In the genomic region with DNA sequence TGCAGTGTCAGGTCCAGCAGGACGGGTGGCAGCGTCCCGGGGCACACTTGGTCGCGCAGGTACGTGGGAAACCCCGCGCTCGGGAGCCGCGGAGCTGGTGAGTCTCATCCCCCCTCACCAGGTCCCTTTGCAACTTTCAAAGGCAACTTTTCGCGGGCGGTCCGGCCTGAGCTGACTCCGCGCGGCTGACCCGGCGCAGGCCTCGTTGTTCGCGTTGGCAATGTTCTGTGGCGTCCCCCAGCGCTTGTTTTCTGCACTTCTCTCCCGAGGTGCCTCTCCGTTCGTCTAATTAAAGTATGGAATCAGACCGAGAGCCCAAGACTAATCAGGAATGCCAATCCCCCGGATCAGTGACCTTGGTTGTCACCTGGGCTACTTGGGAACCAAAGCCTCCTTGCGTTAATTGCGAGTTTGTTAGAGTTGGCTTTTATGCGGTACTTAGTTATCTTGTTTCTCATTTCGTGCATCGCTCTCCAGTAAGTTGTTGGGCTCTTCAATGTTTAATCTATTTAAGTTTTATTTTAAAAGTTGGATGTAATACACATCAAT, we compare ENCODE assay signal across 8 mouse cellular contexts. TPM values are rescaled to one million over a fixed set of nuclear protein-coding genes. Genes with fewer than 3 reads are reported as not detected.
DNase-seq lines count a peak whose midpoint lies in the region; ATAC-seq lines count a peak whose summit lies in the region.

No protein-coding gene starts in this region.

- DNase-seq in cerebellum, adult 18-20 months: peak; percentile 4 to 6
- DNase-seq in embryo, embryonic 9.5 days (ENCODE audit: extremely low spot score): peak; percentile 83
- peak; percentile 87 for DNase-seq in heart, embryonic 10.5 days (ENCODE audit: low spot score)
- DNase-seq in kidney, adult 9 months: peak; percentile 79
- DNase-seq in liver: peak; percentile 35
- peak; percentile 73 for DNase-seq in neural tube, embryonic 11.5 days (ENCODE audit: low spot score)
- DNase-seq in urinary bladder, adult 2 months (ENCODE audit: low spot score): peak; percentile 35

- peak overlapping the region; percentile 86 for H3K27ac ChIP-seq in heart, embryonic 10.5 days
- no peak overlapping the region for H3K27ac ChIP-seq in neural tube, embryonic 11.5 days (ENCODE audit: low read depth, low read length)

- no peaks in the 10 kb centered on the region for H3K36me3 ChIP-seq in heart, embryonic 10.5 days
- no peaks in the 10 kb centered on the region for H3K36me3 ChIP-seq in neural tube, embryonic 11.5 days (ENCODE audit: control insufficient read depth, insufficient read depth, low read length)

- WGBS in heart, embryonic 10.5 days: under 1% methylated on average over 35 of the region's 35 CpGs
- WGBS in neural tube, embryonic 11.5 days: under 1% methylated on average over 35 of the region's 35 CpGs

- H3K4me3 ChIP-seq in heart, embryonic 10.5 days: peak overlapping the region; percentile 69
- H3K4me3 ChIP-seq in neural tube, embryonic 11.5 days (ENCODE audit: low read depth, low read length): peak overlapping the region; percentile 62

- H3K9me3 ChIP-seq in heart, embryonic 10.5 days: no peaks in the 10 kb centered on the region
- no peaks in the 10 kb centered on the region for H3K9me3 ChIP-seq in neural tube, embryonic 11.5 days (ENCODE audit: control insufficient read depth, low read length)

- H3K9ac ChIP-seq in neural tube, embryonic 11.5 days (ENCODE audit: low read length): peak overlapping the region; percentile 64

- peaks cover 9% of the 10 kb centered on the region; the same call in 1 of the 2 replicates for H3K27me3 ChIP-seq in heart, embryonic 10.5 days (ENCODE audit: insufficient read depth, poor library complexity, severe bottlenecking)
- no peaks in the 10 kb centered on the region for H3K27me3 ChIP-seq in neural tube, embryonic 11.5 days (ENCODE audit: control insufficient read depth, insufficient read depth, low read length)

- peak overlapping the region; percentile 91 for H3K4me2 ChIP-seq in neural tube, embryonic 11.5 days (ENCODE audit: low read depth)

- ATAC-seq in cerebellum, adult (ENCODE audit: insufficient number of reproducible peaks, low FRiP score, low TSS enrichment): no peak
- peak; percentile 18; the same call in 1 of the 2 replicates for ATAC-seq in neural tube, embryonic 11.5 days (ENCODE audit: insufficient read depth, low FRiP score, low TSS enrichment)

- H3K4me1 ChIP-seq in heart, embryonic 10.5 days: peaks cover 31% of the 10 kb centered on the region
- no peaks in the 10 kb centered on the region for H3K4me1 ChIP-seq in neural tube, embryonic 11.5 days (ENCODE audit: control insufficient read depth, insufficient read depth, low read length)

RNA-seq across cellular contexts. Expression of a gene that starts 0.8 kb away (rescaled TPM):
- polyA plus RNA-seq in heart, embryonic 10.5 days (2016; fragmentation: Nextera tagmentation; extraction: Ambion mirVana): 49.2 and 69.8 TPM in 2 replicates
- 14.7 and 15.3 TPM in 2 replicates for polyA plus RNA-seq in neural tube, embryonic 11.5 days (2014; fragmentation: Nextera tagmentation; extraction: Ambion mirVana)
- polyA plus RNA-seq in urinary bladder, adult 2 months (2012; rRNA removed): 65.5 and 74.0 TPM in 2 replicates

Comparison
In these comparisons a context has a peak if more than half of its experiments do, and no peak if none do; other contexts are left out.
1. DNase-seq: peak in every context shown above with its lines; median percentile 87 in heart, embryonic 10.5 days; 83 in embryo, embryonic 9.5 days; 79 in kidney, adult 9 months; 73 in neural tube, embryonic 11.5 days; 35 in liver; 35 in urinary bladder, adult 2 months; 5 in cerebellum, adult 18-20 months.